Mouse (Mus musculus): ENCODE data around the gene Stxbp6. TPM values are rescaled to one million over a fixed set of nuclear protein-coding genes. Genes with fewer than 3 reads are reported as not detected.

The Stxbp6 gene
- total RNA-seq, 2 experiments from 2014 or later, result 52.2 to 67.1 TPM

DNA sequence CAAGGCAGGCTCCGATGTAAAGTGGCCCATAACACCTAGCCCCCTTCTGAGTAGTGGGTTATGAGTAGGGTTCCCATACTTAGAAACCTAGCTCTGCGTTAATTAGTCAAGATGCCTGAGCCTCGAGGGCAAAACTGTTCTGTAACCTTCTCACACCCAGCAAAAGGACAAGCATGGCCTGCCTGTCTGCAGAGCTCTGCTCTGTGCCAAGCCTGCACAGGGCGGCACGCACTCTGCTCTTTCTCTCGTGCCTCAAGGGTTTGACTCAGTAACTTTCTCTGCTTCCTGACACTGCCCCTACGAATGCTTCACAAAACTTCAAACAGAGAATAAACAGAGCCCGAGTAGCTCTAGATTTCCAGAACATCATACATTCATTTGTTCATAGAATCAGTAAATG, 135.4 kb downstream of the Stxbp6 start:
- no peak for DNase-seq (ENCODE audit: low spot score in 2 of 2)
- intact Hi-C loops (cut with DNase I), result no loop called here

DNA sequence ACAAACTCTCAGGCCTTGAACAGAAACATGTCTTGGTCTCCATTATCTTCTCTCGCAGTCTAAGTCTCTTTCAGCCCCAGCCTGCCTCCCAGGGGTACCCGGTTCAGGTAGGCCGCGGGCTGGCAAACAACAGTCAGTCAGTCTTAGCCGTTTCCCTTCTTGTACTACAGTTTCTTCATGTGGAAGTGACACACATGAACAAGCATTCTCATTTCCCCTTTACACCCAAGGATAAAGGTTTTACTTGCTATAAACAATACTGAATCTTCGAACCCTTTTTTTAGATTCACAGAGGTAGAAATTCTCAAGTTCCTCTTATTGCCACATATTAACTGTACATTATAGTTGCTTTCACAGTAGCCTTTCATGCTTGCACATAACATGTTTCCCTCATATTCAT, 141.6 kb downstream of the Stxbp6 start:
- intact Hi-C loops (cut with DNase I), result no loop called here
- no peak for DNase-seq (ENCODE audit: low spot score in 2 of 2)

- intact Hi-C loops (cut with DNase I), result no loop called here
- DNase-seq (ENCODE audit: low spot score in 2 of 2), result no peak
Observed at GRCm38 (mm10) chr12:44931716-44932115, 142.8 kb downstream of the Stxbp6 start.

GRCm38 (mm10) chr12:44928456-44928855, 146.1 kb downstream of the Stxbp6 start:
- intact Hi-C loops (cut with DNase I), result no loop called here
- no peak for DNase-seq (ENCODE audit: low spot score in 2 of 2)

DNA sequence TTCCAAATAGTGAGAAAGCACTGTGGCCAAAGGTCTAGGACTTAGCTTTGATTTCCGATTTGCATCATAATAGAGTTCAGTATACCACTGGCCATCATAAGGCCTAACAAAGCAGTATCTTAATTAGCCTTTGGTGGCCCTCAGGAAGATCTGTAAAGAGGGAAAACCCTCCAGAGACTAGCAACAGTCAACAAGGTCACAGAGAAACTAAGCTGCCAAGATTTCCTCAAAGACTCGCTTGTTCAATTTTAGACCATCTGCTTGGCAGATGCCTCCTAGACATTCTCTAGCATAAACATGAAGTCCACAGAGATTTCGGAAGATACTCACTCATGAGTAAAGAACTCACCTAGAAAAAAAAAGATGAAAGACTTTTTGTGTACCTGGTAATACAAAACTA, 148.6 kb downstream of the Stxbp6 start:
- DNase-seq (ENCODE audit: low spot score in 2 of 2), result no peak
- intact Hi-C loops (cut with DNase I), result no loop called here

DNA sequence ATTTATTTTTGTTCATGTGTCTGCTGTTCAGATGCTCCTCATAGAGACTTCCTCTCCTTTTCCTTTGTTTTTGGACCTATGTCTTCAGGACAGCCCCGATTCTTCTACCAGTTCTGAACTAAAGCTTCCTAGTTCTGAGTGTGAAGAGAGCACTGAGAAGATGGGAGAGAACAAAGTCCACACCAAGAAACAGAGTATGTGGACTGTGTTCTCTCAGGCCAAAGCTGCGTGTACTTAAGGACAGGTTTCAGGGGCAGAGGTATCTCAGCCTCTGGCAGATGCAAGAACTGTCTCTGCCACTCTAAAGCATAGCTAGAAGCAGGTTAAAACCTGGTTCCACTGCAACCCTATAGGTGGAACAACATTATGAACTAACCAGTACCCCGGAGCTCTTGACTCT, 151.2 kb downstream of the Stxbp6 start:
- DNase-seq (ENCODE audit: low spot score in 2 of 2), result no peak
- intact Hi-C loops (cut with DNase I), result no loop called here

- no peak for DNase-seq (ENCODE audit: low spot score in 2 of 2)
- intact Hi-C loops (cut with DNase I), result no loop called here
Observed at GRCm38 (mm10) chr12:44922241-44922640, 152.3 kb downstream of the Stxbp6 start.

DNA sequence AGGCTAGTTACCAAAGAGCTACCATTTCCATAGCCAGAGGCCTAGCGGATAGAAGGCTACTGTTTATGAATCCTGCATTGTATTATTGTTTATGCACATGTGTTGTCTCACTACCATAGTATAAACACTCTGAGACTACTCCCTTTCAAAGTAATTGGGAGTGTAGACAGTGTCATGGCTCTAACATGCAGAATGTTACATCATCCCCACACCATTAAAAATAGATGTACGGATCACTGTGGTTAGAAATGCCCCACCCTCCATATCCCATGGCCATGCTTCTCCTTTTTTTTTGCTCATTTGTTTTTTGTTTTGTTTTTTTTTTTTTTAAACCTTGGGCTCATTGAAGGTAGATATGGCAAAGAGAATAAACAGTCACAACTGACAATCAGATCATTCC, 154.9 kb downstream of the Stxbp6 start:
- intact Hi-C loops (cut with DNase I), result no loop called here
- DNase-seq (ENCODE audit: low spot score in 2 of 2), result no peak

- intact Hi-C loops (cut with DNase I), result no loop called here
- DNase-seq (ENCODE audit: low spot score in 2 of 2), result no peak
Observed at GRCm38 (mm10) chr12:44918929-44919328, 155.6 kb downstream of the Stxbp6 start.

GRCm38 (mm10) chr12:44913854-44914253, 160.7 kb downstream of the Stxbp6 start:
- intact Hi-C loops (cut with DNase I), result no loop called here
- DNase-seq (ENCODE audit: low spot score in 2 of 2), result no peak

DNA sequence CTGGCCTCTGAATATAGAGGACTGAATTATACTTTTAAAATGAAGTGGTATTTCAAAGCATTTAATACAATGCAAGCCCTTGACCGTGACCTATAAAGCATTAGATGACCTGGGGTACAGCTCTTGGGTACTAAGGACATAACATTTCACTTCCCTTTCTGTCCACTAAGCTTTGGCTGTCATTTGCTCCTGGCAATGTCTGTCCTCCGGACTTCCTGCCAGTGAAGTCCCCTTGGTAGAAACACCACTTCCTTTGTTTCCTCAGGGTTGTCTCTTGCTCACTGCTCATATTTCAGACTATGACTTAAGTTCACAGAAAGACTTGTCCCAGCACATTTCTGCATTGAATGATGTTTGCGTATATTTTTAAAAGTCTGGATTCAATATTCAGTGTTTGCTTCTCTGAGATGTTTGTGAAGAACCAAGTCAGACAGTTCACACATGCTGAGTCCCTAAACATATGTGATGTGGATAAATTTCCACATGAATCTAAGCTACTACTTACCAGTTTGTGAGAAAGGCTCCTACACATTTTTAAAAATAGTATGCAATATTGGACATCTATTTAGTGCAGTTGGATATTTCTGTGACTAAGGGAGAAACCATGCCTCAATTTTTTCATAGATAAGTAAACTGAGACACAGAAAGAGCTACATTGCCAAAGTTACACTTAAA, 166.3 kb downstream of the Stxbp6 start:
- intact Hi-C loops (cut with DNase I), result no loop called here
- no peak for DNase-seq (ENCODE audit: low spot score in 2 of 2)

DNA sequence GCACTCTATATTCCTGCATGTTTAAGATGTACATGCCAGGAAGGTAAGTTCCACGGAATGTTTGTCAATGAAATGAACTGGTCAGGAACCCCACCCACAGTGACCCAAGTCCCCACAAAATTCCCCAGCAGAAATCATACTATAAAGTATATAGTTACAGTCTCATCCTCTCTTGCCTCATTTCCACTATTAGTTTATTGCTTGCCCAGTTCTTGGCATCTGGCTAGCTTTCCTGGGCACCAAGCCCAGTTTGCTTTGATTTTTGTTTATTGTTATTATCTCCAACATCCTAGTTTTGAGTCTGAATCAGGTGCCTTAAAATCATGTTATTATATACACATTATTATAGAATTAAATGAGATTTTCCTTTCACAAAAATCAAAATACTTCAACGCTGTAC, 168.5 kb downstream of the Stxbp6 start:
- no peak for DNase-seq (ENCODE audit: low spot score in 2 of 2)
- intact Hi-C loops (cut with DNase I), result no loop called here

DNA sequence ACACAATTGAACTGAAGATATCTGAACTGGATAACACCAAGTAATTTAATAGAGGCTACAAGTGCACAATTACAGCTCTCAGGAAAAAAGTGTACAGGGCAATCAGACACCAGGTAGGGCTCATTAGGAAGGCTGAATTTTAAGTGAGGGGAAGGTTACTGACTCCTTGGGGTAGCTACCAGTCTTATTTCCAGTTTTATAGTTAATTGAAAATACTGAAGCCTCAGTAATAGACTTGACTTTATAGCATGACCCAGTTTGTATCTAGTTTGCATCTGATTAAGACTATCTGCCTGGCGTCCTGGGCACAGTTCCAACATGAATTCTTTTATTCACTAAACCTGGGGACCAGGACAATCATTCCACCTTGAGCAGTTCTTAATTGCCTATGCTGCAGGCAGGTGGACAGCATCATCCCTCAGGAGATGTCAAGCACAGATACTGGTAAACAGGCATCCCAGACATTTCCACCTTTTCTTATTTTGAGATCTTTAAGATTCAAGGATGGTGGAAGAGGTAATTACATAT, 171.2 kb downstream of the Stxbp6 start:
- no peak for DNase-seq (ENCODE audit: low spot score in 2 of 2)
- intact Hi-C loops (cut with DNase I), result no loop called here

DNA sequence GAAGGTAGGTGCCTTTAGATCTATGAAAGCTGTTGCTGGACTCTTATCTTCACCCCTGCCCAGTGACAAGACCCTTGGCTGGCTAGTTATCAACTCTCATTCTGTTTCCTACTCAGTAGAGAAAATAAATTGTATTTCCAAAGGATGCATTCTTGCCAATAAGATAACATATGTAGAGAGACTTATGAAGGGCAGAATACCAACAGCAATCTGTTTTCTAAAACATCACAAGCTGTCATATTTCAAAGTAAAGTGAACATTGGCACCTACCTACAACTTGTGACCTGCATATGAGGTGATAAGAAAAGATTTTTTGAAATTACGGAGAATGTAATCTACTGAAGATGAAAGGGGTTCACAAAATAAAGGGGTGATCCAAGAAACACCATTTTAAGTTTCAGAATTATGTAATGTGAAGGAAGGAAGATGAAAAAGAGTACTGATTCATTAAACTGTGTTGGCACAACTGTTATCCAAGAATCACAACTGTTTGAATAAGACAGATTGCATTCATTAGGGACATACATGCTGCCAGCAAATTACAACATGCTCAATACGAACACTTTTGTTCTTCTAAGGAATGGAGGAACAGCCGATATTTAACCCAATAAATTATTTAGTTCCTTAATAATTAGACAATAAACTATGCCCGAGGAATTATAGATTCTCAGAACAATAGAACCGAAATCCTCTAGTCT, 175.2 kb downstream of the Stxbp6 start:
- DNase-seq (ENCODE audit: low spot score in 2 of 2), result no peak
- intact Hi-C loops (cut with DNase I), result no loop called here

- intact Hi-C loops (cut with DNase I), result no loop called here
Observed at GRCm38 (mm10) chr12:44896460-44896859, 178.0 kb downstream of the Stxbp6 start.

DNA sequence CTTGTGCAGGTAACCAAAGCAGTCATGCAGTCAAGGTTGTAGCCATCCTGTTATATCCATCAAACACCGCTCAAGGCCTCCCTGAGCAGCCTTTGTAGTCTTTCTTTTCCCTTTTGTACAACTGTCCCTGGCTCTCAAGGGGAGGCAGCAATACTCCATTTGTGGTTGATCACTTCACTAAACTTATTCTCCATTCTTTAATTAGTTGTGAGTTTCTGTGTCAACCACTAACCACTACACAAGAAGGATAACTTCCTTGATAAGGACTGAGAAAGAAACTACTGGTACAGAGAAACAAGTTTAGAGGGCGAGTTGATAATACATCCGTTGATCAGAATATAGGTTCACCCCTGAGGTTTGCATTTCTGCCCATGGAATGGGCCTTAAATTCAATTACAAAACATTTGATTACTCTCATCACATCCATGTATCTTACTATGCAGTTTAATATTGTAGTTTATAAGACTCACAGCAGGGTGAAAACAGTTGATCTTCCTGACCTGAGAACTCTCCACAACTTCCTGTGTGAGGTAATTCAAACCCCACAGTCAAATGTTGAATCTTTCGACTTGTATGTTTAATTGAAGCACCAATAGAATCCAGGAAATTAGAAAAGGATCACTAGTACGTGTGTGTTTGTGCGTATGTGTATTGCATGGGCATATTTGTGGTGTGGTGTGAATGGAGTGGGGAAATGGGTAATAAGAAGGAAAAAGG, 184.7 kb downstream of the Stxbp6 start:
- intact Hi-C loops (cut with DNase I), result no loop called here
- DNase-seq (ENCODE audit: low spot score in 2 of 2), result no peak

More at GRCm38 (mm10) chr12:44896460-44896859, 178.0 kb downstream of the Stxbp6 start:
- DNase-seq (ENCODE audit: low spot score in 2 of 2), result no peak

DNA sequence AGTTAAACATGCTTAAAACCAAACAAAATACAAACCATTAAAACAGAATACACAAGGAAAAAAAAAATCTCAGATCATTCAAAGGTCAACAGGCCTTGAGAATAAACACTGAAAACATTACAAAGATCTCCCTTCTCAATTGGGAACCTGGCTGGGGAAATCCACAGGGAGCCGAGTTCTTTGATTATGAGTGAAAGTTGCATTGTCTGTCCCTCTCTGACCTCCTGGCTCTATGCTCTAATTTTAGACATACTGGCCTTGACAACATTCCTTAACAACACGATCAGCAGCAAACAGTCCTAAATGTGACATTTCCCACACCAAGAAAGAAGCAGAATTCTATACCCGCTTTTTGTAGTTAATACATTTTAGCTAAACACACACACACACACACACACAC, 187.7 kb downstream of the Stxbp6 start:
- intact Hi-C loops (cut with DNase I), result no loop called here
- no peak for DNase-seq (ENCODE audit: low spot score in 2 of 2)

GRCm38 (mm10) chr12:44872697-44873096, 201.8 kb downstream of the Stxbp6 start:
- intact Hi-C loops (cut with DNase I), result no loop called here
- no peak for DNase-seq (ENCODE audit: low spot score in 2 of 2)

DNA sequence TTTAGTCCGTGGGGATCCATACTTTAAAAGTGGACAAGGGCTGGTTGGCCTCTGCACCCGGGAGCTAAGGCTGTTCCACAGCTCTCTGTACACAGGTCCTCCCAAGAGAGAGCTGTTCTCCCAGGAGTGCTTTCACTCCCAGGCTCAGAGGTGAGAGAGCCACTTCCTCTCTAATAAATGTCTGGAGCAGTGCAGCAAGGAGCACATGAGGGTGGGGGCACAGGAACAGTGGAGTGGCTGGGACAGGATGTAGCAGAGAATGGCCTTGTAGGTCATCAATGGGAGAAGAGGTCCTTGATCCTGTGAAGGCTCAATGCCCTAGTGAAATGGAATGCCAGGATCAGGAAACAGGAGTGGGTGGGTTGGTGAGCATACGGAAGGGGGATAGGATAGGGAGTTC, 209.1 kb downstream of the Stxbp6 start:
- intact Hi-C loops (cut with DNase I), result no loop called here
- DNase-seq (ENCODE audit: low spot score in 2 of 2), result no peak

DNA sequence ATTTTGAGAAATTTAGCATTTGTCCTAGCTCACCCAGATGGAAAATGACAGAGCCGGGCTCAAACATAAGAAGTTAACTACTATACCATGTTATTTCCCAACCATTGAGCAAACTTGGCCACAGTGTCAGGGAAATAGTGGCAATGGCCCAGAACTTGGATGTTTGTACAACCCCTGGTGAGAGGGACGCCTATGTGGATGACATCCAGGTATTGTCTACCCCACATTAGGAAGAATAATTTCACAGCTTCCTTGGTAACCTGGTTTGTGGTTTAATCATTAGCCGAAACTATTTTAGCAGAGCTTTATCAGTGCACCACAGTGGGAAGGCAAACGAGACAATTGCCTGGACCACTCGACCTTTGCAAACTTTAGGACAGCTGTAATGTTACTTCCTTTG, 215.1 kb downstream of the Stxbp6 start:
- intact Hi-C loops (cut with DNase I), result loop anchor here (5.0 kb wide), 1 partner anchor 153 kb away; no protein-coding TSS in a partner anchor
- no peak for DNase-seq (ENCODE audit: low spot score in 2 of 2)
